Mouse (Mus musculus): ENCODE measurements around the gene Osbpl3.

Gene Osbpl3

GRCm38 (mm10) chr6:50399427-50400195 lies 56.4 kb downstream of the Osbpl3 start:
- DNase-seq: no peak

DNA sequence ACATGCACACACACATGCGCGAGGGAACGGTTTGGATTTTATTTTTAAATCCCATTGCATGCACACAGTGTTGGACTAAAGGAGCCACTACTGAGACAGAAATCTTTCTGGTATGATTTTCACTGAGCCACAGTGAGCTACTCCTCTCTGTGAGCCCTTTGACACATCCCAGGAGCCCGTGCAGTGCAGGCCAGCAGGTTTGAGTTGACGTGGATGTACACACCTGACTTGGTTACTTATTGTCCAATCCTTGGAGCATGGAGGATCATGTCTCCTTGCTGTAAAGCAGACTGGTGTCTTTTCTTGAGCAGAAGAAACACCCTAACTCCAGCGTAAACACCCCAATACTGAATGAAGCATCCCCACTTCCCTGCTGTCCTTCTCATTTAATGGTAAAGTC lies 57.7 kb downstream of the Osbpl3 start:
- peak; percentile 51 for DNase-seq

- DNase-seq: peak; percentile 38
These were observed 58.9 kb downstream of the Osbpl3 start for GRCm38 (mm10) chr6:50397116-50397515.

- peak; percentile 38 for DNase-seq
These were observed 60.2 kb downstream of the Osbpl3 start for GRCm38 (mm10) chr6:50395641-50396312.

GRCm38 (mm10) chr6:50394432-50394831 lies 61.6 kb downstream of the Osbpl3 start:
- DNase-seq: no peak

- DNase-seq: no peak
These were observed 62.0 kb downstream of the Osbpl3 start for GRCm38 (mm10) chr6:50393960-50394359.

GRCm38 (mm10) chr6:50391951-50392350 lies 64.0 kb downstream of the Osbpl3 start:
- DNase-seq: no peak

DNA sequence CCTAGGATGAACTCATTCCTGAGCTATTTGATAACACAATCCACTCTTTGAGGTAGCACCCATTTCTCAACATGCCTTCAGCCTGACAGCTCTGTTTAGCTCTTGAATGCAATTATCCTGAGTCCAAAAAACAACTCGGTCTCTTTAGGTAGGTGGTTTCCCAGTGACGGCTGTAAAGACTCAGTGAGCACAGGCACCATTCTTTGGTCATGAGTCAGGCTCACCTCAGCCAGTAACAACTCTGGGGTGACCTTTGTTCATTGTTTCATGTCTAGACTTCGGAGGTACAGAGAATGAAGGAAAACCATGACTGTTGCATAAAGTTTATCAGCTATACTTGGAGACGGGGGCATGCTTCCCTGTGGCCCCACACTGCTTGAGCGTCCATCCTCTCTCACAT lies 65.7 kb downstream of the Osbpl3 start:
- DNase-seq: no peak

GRCm38 (mm10) chr6:50387629-50388028 lies 68.4 kb downstream of the Osbpl3 start:
- DNase-seq: no peak

DNA sequence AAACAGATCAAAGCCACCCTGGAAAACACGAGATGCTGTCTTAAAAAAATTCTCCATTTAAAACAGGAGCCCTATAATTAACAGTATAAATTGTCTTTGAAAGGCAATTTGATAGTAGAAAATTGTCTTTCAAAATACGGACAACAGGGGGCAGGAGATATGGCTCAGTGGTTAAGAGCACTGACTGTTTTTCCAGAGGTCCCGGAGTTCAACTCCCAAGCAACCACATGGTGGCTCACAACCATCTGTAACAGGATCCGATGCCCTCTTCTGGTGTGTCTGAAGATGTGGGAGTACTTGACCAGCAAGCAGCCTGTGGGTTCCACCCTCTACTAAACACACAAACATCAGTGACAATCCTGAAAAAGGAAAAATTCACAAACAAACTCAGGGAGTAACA lies 69.5 kb downstream of the Osbpl3 start:
- DNase-seq: no peak

GRCm38 (mm10) chr6:50385451-50386013 lies 70.5 kb downstream of the Osbpl3 start:
- DNase-seq: no peak

DNA sequence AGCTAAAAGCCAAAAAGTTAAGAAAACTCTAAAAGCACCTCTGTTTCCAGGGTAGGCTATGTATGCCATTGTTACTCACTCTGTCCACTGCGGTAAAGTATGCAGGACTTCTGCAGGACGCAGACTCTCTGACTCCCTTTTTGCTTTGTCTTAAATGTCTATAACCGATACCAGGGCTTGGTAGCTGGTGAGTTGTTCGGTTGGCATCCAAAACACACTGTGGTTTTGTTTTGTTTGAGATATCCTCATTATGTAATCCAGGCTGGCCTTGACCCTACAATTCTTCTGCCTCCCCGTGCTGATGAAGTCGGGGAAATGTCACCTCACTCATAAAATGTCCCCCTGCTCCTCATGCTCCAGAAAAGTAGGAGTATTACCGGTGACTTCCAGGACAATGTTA lies 73.3 kb downstream of the Osbpl3 start:
- no peak for DNase-seq

GRCm38 (mm10) chr6:50382196-50382595 lies 73.8 kb downstream of the Osbpl3 start:
- DNase-seq: no peak

DNA sequence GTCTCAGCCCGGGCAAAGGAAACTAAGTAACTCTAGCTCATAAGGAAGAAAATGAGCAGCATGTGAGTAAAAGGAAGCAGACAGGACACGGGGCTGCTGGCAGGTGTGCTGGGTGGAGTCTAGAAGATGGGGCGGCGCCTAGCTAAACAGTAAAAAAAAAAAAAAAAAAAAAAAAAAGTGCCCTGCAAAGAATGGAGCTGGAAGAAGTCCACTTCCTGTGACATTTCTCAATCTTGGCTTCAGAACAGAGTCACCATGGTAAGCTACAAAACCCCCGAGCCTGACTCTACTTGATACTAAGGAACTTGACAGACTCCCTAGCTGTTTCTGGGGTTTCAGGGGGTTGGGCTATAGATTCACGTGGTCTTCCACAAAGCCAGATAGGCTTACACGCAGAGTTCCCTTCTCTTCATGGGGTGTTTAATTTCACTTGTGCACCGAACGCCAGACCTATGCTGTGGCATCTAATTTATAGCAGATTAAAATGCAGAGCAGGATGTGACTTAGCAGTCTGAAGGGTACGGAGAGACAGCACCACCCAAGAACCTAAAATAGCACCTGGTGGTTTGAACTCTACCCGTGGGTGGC lies 74.4 kb downstream of the Osbpl3 start:
- peak; percentile 45 for DNase-seq

DNA sequence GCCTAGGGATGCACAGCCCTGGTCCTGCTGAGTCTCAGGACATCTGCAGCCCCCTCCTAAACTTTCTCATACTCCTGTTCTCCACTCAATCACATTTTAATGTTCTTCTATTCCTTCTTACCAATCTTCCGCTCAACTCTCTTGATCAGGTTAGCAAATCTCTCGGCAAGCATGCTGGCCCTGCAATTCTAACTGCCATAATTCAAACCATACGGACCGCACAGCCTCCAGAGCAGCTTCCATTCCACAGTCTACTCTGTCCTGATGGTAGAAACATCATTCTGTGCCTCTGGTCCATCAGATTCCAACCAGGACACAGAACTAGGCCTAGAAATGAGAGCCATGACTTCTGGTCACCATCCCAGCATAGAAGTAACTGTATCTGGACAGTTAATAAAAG lies 76.3 kb downstream of the Osbpl3 start:
- DNase-seq: no peak

GRCm38 (mm10) chr6:50379136-50379535 lies 76.9 kb downstream of the Osbpl3 start:
- DNase-seq: no peak

- no peak for DNase-seq
These were observed 78.0 kb downstream of the Osbpl3 start for GRCm38 (mm10) chr6:50377742-50378720.

DNA sequence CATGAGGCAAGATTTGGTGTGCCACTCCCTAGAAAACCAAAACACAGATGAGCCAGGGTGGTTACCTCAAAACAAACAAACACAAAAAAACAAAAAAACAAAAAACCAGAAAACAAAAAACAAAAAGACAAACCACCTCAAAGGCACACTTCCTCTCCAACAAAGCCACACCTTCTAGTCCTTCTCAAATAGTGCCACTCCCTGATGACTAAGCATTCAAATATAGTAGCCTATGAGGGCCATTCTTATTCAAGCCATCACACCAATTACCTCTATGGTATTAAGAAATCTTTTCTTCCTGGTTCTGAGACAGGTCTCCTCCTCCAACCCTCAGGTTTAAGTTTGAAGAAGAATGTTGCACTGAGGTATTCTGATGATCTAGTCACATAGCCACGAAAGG lies 79.3 kb downstream of the Osbpl3 start:
- DNase-seq: no peak

DNA sequence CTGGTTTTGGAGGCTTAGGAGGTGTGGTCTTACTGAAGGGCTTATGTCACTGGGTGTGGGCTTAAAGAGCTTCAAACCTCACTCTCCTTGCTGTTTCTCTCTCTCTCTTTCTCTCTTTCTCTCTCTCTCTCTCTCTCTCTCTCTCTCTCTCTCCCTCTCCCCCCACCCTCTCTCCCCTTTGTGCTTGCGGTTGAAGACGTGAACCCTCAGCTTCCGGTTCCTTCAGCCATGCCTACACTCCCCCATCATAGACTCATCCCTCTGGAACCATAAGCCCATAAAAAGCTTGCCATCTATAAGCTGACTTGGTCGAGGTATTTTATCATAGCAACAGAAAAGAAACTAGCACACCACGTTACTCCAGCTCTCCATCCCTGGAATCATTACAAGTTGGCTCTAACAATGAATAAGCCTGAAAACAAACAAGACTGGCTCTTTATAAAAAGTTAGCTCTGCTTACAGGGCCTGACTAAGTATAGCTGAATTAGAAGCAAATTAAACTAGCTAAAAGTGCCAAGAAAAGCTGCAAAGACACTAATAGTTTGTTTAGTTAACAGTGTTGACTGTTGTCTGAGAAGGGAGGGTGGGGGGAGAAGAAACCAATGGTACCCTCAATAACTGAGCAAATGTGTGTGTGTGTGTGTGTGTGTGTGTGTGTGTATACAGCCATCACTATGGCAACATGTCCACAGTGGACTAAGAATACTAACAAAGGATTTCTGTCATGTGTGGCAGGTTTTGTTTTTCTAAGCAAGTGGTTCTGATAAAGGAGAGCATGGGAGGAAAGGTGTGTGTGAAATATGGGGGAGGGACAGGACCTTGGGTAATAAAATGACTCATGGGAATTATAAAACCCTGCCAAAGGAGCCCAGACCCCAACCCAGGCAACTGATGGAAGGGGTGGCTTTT lies 83.2 kb downstream of the Osbpl3 start:
- DNase-seq: no peak

- no peak for DNase-seq
These were observed 84.4 kb downstream of the Osbpl3 start for GRCm38 (mm10) chr6:50371501-50372086.

Data from kidney, adult 18-20 months (tissue).